Mouse (Mus musculus) bone marrow macrophage, adult 2 months (primary cell): Measurements from ENCODE around the gene Atp13a3. TPM values are rescaled to one million over a fixed set of nuclear protein-coding genes. Genes with fewer than 3 reads are reported as not detected.

Source experiments
- H3K27ac ChIP-seq: 2 replicates; pipeline ENCODE4 v1.5.1; 2012; ENCODE audit warnings: low read depth, low read length; ENCODE audit not compliant: insufficient read depth
- H3K4me1 ChIP-seq: 2 replicates; pipeline ENCODE4 v1.6.1; 2012; ENCODE audit warnings: low read length; ENCODE audit not compliant: control insufficient read depth, insufficient read depth
- H3K4me3 ChIP-seq: 2 replicates; pipeline ENCODE4 v1.5.1; 2012; ENCODE audit warnings: mild to moderate bottlenecking, low read length, moderate library complexity; ENCODE audit not compliant: insufficient read depth
- CTCF ChIP-seq: IDR thresholded peaks from 2 replicates; pipeline ENCODE4 v1.5.1; 2012; ENCODE audit warnings: low read depth, mild to moderate bottlenecking, low read length, moderate library complexity
- POLR2A ChIP-seq: IDR thresholded peaks from 2 replicates; pipeline ENCODE4 v1.6.1; 2012; ENCODE audit warnings: mild to moderate bottlenecking, low read depth, low read length, borderline replicate concordance
- polyA plus RNA-seq: library from polyadenylated mRNA; stranded (reverse); fragments of >200 nt; gene quantifications from 2 replicates; pipeline ENCODE4 v1.2.4, GENCODE M21; 2012; ENCODE audit not compliant: missing spikeins, insufficient read depth, insufficient read length

Gene Atp13a3
- polyA plus RNA-seq, 1 experiment = 46.6 TPM

GRCm38 (mm10) chr16:30306102-30306501, 99.7 kb downstream of the Atp13a3 start:
- Histone ChIP-seq H3K27ac (no peak overlapping the region), H3K4me3 (no peak overlapping the region), H3K4me1 (peaks cover 3% of the 10 kb centered on the region; the same call in 1 of the 2 replicates)
- no peak for TF ChIP-seq CTCF
- no peak for TF ChIP-seq POLR2A

- TF ChIP-seq CTCF (no peak), POLR2A (no peak)
- Histone ChIP-seq H3K4me1 (peaks cover 3% of the 10 kb centered on the region; the same call in 1 of the 2 replicates), H3K27ac (no peak overlapping the region), H3K4me3 (no peak overlapping the region)
Measured at GRCm38 (mm10) chr16:30304236-30304635, 101.5 kb downstream of the Atp13a3 start.

GRCm38 (mm10) chr16:30303411-30303810, 102.4 kb downstream of the Atp13a3 start:
- Histone ChIP-seq H3K4me1 (peaks cover 3% of the 10 kb centered on the region; the same call in 1 of the 2 replicates), H3K27ac (no peak overlapping the region)
- no peak for TF ChIP-seq POLR2A
- no peak for TF ChIP-seq CTCF

GRCm38 (mm10) chr16:30302686-30303085, 103.1 kb downstream of the Atp13a3 start:
- TF ChIP-seq CTCF (no peak), POLR2A (no peak)
- no peak overlapping the region for H3K27ac ChIP-seq
- peaks cover 3% of the 10 kb centered on the region; the same call in 1 of the 2 replicates for H3K4me1 ChIP-seq
- H3K4me3 ChIP-seq = no peak overlapping the region

More at GRCm38 (mm10) chr16:30303411-30303810, 102.4 kb downstream of the Atp13a3 start:
- H3K4me3 ChIP-seq = no peak overlapping the region

GRCm38 (mm10) chr16:30299711-30300277, 106.0 kb downstream of the Atp13a3 start:
- no peak for TF ChIP-seq POLR2A
- TF ChIP-seq CTCF = no peak
- H3K4me3 ChIP-seq = no peak overlapping the region
- no peak overlapping the region for H3K27ac ChIP-seq
- peaks cover 3% of the 10 kb centered on the region; the same call in 1 of the 2 replicates for H3K4me1 ChIP-seq

GRCm38 (mm10) chr16:30297450-30297849, 108.3 kb downstream of the Atp13a3 start:
- Histone ChIP-seq H3K4me3 (no peak overlapping the region), H3K4me1 (no peaks in the 10 kb centered on the region), H3K27ac (no peak overlapping the region)
- TF ChIP-seq POLR2A (no peak), CTCF (no peak)

- H3K4me1 ChIP-seq = no peaks in the 10 kb centered on the region
- H3K27ac ChIP-seq = no peak overlapping the region
- H3K4me3 ChIP-seq = no peak overlapping the region
- TF ChIP-seq CTCF = no peak
- TF ChIP-seq POLR2A = no peak
Measured at GRCm38 (mm10) chr16:30296601-30297275, 109.0 kb downstream of the Atp13a3 start.

- Histone ChIP-seq H3K4me3 (no peak overlapping the region), H3K27ac (no peak overlapping the region), H3K4me1 (no peaks in the 10 kb centered on the region)
- TF ChIP-seq POLR2A = no peak
- TF ChIP-seq CTCF = no peak
Measured at GRCm38 (mm10) chr16:30295106-30295505, 110.7 kb downstream of the Atp13a3 start.

GRCm38 (mm10) chr16:30290436-30290835, 115.3 kb downstream of the Atp13a3 start:
- TF ChIP-seq POLR2A (no peak), CTCF (no peak)
- Histone ChIP-seq H3K4me1 (no peaks in the 10 kb centered on the region), H3K27ac (no peak overlapping the region), H3K4me3 (no peak overlapping the region)

- TF ChIP-seq CTCF (no peak), POLR2A (no peak)
- H3K27ac ChIP-seq = no peak overlapping the region
- no peak overlapping the region for H3K4me3 ChIP-seq
- no peaks in the 10 kb centered on the region for H3K4me1 ChIP-seq
Measured at GRCm38 (mm10) chr16:30285701-30286100, 120.1 kb downstream of the Atp13a3 start.
